Mouse (Mus musculus): ENCODE data around the gene Upb1.
A peak's percentile ranks its signal among the peaks of the same experiment; 100 is the strongest.
"Not testable (repeated sequence)": the region's sequence is repeated elsewhere in the genome, so short reads cannot be mapped to it uniquely, and the experiment has no call there.

Gene Upb1

DNA sequence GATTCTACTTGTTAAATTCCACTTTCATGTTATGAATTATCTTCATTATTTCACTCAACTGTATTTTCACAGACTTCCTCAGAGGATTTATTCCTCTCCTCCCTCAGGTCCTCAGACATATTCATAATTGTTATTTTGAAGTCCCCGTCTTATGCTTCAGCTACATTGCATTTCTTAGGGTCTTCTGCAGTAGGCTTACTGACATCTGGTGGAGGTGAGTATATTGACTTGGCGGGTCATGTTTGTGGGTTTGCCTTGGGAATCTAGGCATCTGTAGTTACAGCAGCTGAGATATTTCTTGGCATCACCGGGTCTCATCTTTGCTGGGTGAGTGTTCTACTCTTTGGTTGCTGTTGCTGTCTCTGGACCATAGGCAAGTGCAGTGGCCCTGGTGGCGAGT is at the start of gene Upb1:
Gene Upb1, plus strand, starts transcription at position 158 of the 400 bp plus-strand sequence.
- DNase-seq (ENCODE audit: low read depth) = no peak

DNA sequence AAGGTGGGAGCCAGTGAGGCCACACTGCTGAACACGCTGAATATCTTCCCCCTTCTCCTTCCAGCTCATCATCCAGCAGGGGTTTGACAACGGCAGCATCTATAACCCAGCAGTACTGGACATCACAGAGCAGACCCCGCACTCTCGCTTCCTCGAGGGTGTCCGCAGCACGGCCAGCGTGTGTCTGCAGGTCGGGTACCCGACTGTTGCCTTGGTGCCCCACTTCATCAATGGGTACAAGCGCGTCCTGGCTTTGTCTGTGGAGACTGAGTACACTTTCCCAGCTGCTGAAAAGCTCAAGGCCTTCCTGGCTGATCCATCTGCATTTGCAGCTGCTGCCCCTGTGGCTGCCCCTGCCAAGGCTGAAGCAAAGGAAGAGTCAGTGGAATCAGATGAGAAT is 48.4 kb upstream of the Upb1 start:
- no peak for DNase-seq (ENCODE audit: low read depth)

DNA sequence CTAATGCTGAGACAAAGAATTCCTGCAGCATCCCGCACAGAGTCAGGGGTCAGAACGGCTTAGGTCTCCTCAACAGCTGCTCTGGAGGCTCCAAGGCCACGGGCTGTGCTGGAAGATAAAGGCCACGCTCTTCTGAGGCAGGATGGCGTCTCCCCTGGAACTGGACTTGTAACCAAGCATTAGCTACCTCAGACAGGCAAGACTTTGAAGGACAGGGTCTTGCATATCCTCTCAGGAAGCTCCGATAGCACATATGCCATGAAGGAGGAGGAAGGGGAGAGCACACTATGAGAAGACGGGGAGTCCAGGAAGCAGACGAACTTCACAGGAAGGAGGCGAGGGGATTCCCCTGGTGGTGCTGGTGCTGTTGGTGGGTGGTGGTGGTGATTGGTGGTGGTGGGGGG is 47.1 kb upstream of the Upb1 start:
- not testable (repeated sequence) for DNase-seq (ENCODE audit: low read depth)

DNA sequence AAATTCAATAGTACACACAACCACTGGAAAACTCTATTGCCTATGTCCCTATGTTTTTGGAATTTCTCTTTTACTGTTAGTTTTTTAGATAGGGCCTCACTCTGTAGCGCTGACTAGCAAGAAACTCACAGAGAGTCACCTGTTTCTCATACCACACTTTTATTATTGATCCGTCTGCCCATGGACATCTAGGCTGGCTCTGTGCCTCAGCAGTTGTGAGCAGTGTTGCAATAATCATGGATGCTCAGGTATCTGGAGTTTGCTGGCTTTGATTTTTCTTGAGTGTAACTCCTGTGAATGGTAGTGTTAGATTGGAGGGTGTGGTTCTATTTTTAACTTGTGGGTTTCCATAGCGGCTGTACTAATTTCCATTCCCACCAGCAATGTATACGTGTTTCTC is 45.6 kb upstream of the Upb1 start:
- no peak for DNase-seq (ENCODE audit: low read depth)

- DNase-seq (ENCODE audit: low read depth) = not testable (repeated sequence)
Observed at GRCm38 (mm10) chr10:75364214-75364690, 36.7 kb upstream of the Upb1 start.

DNA sequence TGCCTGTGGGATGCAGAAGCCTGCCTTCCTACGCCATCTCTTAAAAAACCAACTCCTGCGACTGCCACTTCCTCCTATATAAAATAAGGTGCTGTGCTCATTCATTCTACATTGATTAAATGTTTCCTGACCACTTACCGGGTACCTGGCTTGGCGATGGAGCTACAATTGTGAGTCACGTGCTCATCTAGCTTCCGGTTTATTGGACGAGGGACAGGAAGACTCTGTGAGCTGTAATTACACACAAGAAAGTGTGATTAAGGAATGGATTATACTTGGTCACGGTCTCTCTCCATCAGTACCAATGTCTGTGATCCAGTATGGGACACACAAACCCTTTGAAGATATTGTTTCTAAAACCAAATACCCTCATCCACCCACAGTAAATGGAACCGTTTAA is 36.1 kb upstream of the Upb1 start:
- no peak for DNase-seq (ENCODE audit: low read depth)

- DNase-seq (ENCODE audit: low read depth) = no peak
Observed at GRCm38 (mm10) chr10:75365231-75365633, 35.7 kb upstream of the Upb1 start.

- DNase-seq (ENCODE audit: low read depth) = not testable (repeated sequence)
Observed at GRCm38 (mm10) chr10:75373655-75374351, 27.1 kb upstream of the Upb1 start.

DNA sequence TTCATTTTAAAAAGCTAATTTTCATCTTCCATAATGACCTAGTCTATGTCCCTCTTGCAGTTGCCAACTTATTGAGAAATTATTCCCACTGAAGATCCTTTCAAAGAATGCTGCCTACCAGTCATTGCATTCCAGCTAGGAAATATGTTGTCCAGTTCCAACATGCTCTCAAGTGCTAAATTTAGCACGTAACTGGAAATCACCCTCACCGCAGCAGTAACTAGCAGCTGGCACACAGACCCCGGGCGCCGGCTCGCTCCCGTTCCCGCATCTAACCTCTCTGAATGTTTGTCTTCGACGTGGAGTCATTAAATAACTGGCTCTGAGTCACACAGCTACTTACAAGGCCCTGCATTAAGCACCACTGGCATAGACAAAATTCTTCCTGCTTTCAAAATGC is 22.2 kb upstream of the Upb1 start:
- DNase-seq (ENCODE audit: low read depth) = no peak

GRCm38 (mm10) chr10:75390156-75390555 is 10.8 kb upstream of the Upb1 start:
- DNase-seq (ENCODE audit: low read depth) = no peak

DNA sequence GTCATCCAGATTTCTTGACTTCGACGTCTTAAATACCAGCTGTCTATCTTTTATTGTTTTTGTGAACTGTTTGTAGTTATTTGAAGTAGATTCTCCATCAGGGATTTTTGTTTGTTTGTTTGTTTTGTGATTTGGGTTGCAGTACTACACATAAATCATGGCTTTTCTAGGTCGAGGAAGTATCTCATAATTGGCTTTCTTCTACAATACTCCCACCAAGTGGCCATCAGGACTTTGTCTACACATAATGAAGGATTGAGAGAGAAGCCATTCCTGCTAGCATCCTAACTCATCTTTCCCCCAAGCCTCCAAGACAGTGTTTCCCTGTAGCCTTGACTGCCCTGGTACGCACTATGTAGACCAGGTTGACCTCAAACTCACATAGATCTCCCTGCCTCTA is 10.1 kb upstream of the Upb1 start:
- DNase-seq (ENCODE audit: low read depth) = no peak

DNA sequence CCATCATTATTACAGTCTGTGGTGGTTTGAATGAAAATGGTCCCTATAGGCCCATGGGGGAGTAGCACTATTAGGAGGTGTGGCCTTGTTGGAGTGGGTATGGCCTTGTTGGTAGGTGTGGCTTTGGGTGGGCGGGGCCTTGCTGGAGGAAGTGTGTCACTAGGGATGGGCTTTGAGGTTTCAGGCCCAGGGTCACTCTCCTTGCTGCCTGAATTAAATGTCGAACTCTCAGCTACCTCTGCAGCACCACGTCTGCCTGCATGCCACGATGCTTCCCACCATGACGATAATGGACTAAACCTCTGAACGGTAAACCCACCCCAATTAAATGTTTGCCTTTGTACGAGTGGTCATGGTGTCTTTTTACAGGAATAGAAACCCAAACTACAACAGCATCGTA is 6.1 kb upstream of the Upb1 start:
- DNase-seq (ENCODE audit: low read depth) = no peak

DNA sequence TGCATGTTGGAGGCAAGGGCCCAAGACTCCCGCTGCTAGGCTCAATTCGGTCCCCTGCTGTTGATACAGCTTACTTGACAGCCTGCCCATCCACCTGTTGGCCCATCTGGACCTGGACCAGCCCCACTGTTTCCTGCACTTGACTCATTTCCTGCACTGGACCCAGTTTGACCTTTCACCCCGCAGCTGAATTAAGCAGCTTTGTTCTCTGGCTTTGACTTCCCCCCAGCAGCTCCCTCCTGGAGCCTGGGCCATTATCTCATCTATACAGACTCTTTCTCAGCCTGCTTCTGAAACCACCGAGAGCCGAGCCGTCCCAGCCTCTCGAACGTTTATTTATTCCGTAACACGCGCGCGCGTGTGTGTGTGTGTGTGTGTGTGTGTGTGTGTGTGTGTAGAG is 3.9 kb upstream of the Upb1 start:
- peak; percentile 9 for DNase-seq (ENCODE audit: low read depth)

DNA sequence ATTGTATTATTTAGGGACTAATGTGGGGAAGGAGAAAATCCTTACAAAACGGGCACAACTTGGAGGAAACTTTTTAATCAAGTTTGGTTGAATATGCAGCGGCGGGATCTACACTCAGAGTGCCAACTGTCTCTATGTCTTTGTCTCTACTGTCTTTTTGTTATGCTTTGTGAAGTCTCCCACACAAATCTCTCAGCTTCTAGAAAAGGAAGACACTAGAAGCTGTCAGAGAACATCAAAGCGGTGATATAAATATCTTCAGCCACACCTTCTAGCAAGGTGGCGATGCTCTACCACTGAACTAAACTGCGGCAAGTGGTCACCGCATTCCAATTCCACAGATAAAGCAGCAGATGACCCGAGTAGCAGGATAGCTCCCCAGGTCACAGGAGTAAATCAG is 5.0 kb downstream of the Upb1 start:
- no peak for DNase-seq (ENCODE audit: low read depth)

DNA sequence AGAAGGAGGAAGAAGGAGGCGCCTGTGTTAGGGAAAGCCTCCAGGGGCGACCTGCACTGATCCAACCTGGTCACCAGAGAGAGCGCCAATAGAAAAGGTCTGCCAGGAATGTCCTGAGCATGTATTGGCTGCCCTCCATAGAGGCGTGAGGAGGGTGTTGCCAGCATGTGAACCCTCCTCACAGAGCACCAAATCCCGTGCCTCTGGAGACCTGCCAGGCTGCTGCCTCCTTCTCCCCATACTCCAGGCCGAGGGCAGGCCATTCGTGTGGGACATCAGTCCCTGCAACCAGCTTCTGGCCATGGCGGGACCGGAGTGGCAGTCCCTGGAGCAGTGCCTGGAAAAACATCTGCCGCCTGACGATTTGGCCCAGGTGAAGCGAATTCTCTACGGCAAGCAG is 5.8 kb downstream of the Upb1 start:
- no peak for DNase-seq (ENCODE audit: low read depth)

DNA sequence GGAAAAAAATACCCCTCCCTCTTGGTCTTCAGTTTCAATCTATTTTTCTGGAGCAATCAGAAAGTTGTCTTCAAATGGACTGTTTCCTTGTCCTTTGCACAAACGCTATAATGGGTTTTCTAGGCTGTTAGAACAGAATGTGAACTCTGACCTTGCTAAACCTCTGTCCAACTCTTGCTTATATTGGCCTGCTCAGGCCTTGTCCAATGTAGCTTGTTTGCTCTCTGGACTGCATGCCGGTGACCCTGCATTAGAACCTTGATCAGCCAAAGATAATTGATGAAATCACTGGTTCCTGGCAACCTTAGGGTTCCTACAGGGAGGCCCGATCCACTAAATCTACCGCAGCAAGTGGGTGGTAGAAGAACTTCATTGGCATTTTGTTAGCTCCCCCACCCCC is 6.8 kb downstream of the Upb1 start:
- no peak for DNase-seq (ENCODE audit: low read depth)

- DNase-seq (ENCODE audit: low read depth) = not testable (repeated sequence)
Observed at GRCm38 (mm10) chr10:75411343-75412113, 10.6 kb downstream of the Upb1 start.

DNA sequence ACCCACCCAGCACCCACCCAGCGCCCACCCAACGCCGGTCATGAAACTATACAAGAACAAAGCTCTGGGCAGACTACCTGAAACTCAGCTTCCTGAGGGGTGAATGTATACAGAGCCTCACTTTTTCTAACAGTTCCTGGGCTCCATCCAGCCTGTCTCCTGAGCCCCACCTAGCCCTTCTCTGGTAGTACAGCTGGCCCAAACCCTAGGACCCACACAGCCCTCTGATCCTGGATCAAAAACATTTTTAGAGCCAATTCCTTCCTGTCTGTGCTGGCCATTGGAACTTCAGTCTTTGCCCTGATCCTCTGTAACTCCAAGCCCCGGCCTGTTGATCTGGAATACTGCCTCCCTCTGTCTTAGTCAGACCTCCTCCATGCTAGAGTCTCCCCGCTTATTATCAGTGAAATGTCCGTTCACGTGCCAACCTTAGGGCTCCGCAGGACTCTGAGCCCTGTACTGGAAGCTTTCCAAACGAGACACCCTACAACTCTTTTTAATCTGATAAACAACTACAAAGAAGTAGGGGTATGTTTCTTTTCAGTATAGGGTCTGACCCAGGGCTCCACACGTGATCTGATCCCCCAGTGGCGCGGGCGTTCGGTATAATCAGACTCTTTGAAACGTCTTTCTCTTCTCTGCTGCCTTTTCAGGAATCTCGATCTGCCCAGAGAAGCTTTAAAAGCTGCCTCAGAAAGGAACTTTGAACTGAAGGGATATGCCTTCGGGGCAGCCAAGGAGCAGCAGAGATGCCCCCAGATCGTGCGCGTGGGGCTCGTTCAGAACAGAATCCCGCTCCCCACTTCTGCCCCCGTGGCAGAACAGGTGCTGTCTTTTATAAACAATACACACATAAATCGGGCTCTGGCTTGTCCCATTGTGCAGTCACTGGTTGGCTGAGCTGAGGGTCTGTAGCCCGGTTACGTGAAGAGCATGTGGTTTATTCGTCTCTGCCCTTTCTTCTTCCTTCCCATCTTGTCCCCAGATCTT is 11.5 kb downstream of the Upb1 start:
- DNase-seq (ENCODE audit: low read depth) = no peak

- no peak for DNase-seq (ENCODE audit: low read depth)
Observed at GRCm38 (mm10) chr10:75414925-75415324, 14.0 kb downstream of the Upb1 start.

DNA sequence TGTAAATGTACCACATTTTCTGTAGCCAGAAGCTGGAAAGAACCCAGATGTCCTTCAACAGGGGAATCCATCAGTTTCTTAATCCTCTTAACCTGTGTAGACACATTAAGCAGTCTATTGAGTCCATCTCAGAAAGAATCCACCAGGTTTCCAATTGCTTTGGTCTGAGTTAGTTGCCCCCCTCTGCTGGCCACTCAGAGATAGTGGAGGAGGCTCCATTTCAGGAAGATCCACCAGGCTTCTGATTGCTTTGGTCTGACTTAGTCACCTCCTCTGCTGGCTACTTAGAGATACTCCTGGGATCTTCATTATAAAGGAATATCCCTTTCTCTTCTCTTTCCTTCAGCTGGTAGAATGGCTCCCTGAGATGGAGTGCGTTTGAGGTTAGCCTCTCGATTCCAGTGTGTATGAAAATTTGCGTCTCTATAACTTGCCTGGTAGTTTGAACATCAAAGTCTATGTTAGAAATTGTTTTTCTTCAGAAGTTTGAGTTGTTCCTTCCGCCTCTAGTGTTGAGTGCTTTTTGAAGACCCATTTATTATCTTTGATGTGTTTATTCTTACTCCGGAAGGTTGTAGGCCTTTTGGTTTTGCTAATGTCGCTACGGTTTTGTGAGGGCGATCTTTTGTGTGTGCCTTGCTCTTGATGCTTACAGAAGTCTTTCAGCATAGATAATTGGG is 16.6 kb downstream of the Upb1 start:
- no peak for DNase-seq (ENCODE audit: low read depth)

GRCm38 (mm10) chr10:75418747-75419146 is 17.8 kb downstream of the Upb1 start:
- no peak for DNase-seq (ENCODE audit: low read depth)

DNA sequence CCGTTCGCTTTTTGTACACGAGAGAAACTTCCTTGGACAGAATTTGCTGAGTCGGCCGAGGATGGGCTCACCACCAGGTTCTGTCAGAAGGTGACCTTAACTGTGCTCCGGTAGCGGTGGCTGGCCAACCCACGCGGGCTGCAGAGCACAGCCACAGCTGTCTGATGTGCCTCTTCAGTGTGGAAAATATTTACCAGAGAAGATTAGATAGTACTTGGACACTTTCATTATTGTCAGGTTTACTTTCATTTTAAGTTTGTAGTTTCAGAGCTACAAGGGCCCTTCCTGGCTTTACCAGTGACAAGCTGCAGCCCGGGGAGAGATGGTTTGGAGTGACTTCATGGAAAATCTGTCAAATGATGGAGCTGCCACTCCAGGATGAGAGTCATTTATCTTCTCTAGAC is 23.6 kb downstream of the Upb1 start:
- DNase-seq (ENCODE audit: low read depth) = no peak
